Mouse (Mus musculus) right cerebral cortex, postnatal 4 days (tissue): Measurements from ENCODE around the gene Proser3.

Experiments used
- DNase-seq: peaks from one replicate; pipeline ENCODE4 v3.0.0-alpha.2; 2022

The Proser3 gene

GRCm38 (mm10) chr7:30572969-30573368, 20.9 kb upstream of the Proser3 start:
- DNase-seq = no peak

GRCm38 (mm10) chr7:30572389-30572788, 20.3 kb upstream of the Proser3 start:
- DNase-seq = no peak

- no peak for DNase-seq
Observed at GRCm38 (mm10) chr7:30567555-30567954, 15.5 kb upstream of the Proser3 start.

- no peak for DNase-seq
Observed at GRCm38 (mm10) chr7:30566033-30566432, 13.9 kb upstream of the Proser3 start.

GRCm38 (mm10) chr7:30564970-30565571, 13.0 kb upstream of the Proser3 start, which contains the start of gene Igflr1:
Igflr1 (plus strand) TSS chr7:30565427.
- no peak for DNase-seq

- no peak for DNase-seq
Observed at GRCm38 (mm10) chr7:30563906-30564280, 11.8 kb upstream of the Proser3 start.

- DNase-seq = peak; percentile 96
Observed at GRCm38 (mm10) chr7:30563117-30563905, 11.2 kb upstream of the Proser3 start, which contains the start of the genes U2af1l4, Gm49396 and Psenen. U2af1l4 (plus strand) TSS chr7:30563301. Gm49396 (plus strand) TSS chr7:30563344. Psenen (minus strand) TSS chr7:30563627.

GRCm38 (mm10) chr7:30562526-30563116, 10.5 kb upstream of the Proser3 start:
- DNase-seq = no peak

- DNase-seq = no peak
Observed at GRCm38 (mm10) chr7:30560296-30560695, 8.2 kb upstream of the Proser3 start.

- peak; percentile 91 for DNase-seq
Observed at GRCm38 (mm10) chr7:30559443-30559954, 7.4 kb upstream of the Proser3 start, which contains the start of gene Lin37. Lin37 (minus strand) TSS chr7:30559838.

GRCm38 (mm10) chr7:30558656-30559442, 6.8 kb upstream of the Proser3 start:
- no peak for DNase-seq

- DNase-seq = no peak
Observed at GRCm38 (mm10) chr7:30557901-30558514, 5.9 kb upstream of the Proser3 start.

GRCm38 (mm10) chr7:30556894-30557536, 4.9 kb upstream of the Proser3 start:
- DNase-seq = no peak

- no peak for DNase-seq
Observed at GRCm38 (mm10) chr7:30553810-30554584, 1.9 kb upstream of the Proser3 start.

- DNase-seq = no peak
Observed at GRCm38 (mm10) chr7:30553021-30553589, 1.0 kb upstream of the Proser3 start.

GRCm38 (mm10) chr7:30551445-30552101, 526 bp downstream of the Proser3 start:
- DNase-seq = no peak

GRCm38 (mm10) chr7:30550603-30551002, 1.5 kb downstream of the Proser3 start:
- DNase-seq = no peak

GRCm38 (mm10) chr7:30549880-30550279, 2.2 kb downstream of the Proser3 start:
- DNase-seq = no peak

GRCm38 (mm10) chr7:30544327-30544726, 7.8 kb downstream of the Proser3 start:
- no peak for DNase-seq

GRCm38 (mm10) chr7:30540572-30540971, 11.5 kb downstream of the Proser3 start:
- DNase-seq = no peak
